Mouse (Mus musculus): ENCODE results near the gene Mob2.

DNA sequence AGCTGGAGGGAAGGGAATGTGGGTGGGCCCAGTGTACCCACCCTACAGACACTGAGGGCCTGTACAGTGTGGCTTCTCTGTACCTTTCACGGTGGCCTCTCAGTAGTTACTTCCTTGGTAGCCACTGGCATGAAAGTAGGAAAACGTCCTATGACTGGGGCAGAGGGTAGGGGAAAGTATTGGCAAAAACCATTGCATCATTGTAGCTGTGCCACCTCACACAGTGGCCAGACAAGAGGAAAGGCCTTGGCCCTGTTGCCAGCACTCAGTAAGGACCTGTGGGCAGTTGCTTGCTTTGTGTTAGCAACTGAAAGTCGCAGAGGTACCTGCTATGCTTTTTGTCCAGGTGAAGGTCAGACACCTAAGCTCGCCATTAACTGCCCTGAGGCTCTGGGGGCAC lies 66.7 kb downstream of the Mob2 start:
- TF ChIP-seq CTCF (IDR thresholded peaks at IDR 0.05; ENCODE audit: extremely low read depth, insufficient read length, insufficient replicate concordance, low read depth, low read length) (no peak), POLR2A (IDR thresholded peaks at IDR 0.05; ENCODE audit: low read depth, low read length) (no peak)
